Mouse (Mus musculus) forebrain, embryonic 14.5 days (tissue): ENCODE measurements around the gene Cnbp. TPM values are rescaled to one million over a fixed set of nuclear protein-coding genes. Genes with fewer than 3 reads are reported as not detected.
A peak's percentile ranks its signal among the peaks of the same experiment; 100 is the strongest.

Experiments
- ATAC-seq: fragments of 200-750 bp; cut with Nextera tagmentation; 2 replicates; pipeline ENCODE4 v1.8.0; 2017; ENCODE audit warnings: mild to moderate bottlenecking, moderate library complexity
- DNase-seq: peaks from one replicate; pipeline ENCODE4 v3.0.0-alpha.2; 2015; ENCODE audit warnings: low spot score
- H3K27ac ChIP-seq: fragments of 300-500 bp; sonication (generic); 2 replicates; pipeline ENCODE4 v1.5.1; 2014; ENCODE audit warnings: low read depth, mild to moderate bottlenecking, control low read depth, low read length, moderate library complexity
- H3K27me3 ChIP-seq: fragments of 300-500 bp; sonication (generic); replicated peaks from 2 replicates; pipeline ENCODE4 v1.6.1; 2014; ENCODE audit warnings: low read length, control low read depth, mixed read lengths; ENCODE audit not compliant: control insufficient read depth, insufficient read depth
- H3K36me3 ChIP-seq: fragments of 300-500 bp; sonication (generic); 2 replicates; pipeline ENCODE4 v1.6.1; 2014; ENCODE audit warnings: low read length, control low read depth; ENCODE audit not compliant: control insufficient read depth, insufficient read depth
- H3K4me1 ChIP-seq: fragments of 300-500 bp; sonication (generic); 2 replicates; pipeline ENCODE4 v1.6.1; 2014; ENCODE audit warnings: antibody characterized with exemption, low read length, control low read depth; ENCODE audit not compliant: control insufficient read depth, insufficient read depth
- H3K4me2 ChIP-seq: fragments of 300-500 bp; sonication (generic); 2 replicates; pipeline ENCODE4 v1.6.1; 2014; ENCODE audit warnings: mild to moderate bottlenecking, control low read depth, low read length
- H3K4me3 ChIP-seq: fragments of 300-500 bp; sonication (generic); 2 replicates; pipeline ENCODE4 v1.5.1; 2014; ENCODE audit warnings: low read depth, low read length, control low read depth
- H3K9ac ChIP-seq: fragments of 300-500 bp; sonication (generic); 2 replicates; pipeline ENCODE4 v1.6.1; 2014; ENCODE audit warnings: mild to moderate bottlenecking, low read length, control low read depth, moderate library complexity
- H3K9me3 ChIP-seq: fragments of 300-500 bp; sonication (generic); replicated peaks from 2 replicates; pipeline ENCODE4 v1.6.1; 2016; ENCODE audit warnings: low read length, control low read depth, mixed read lengths; ENCODE audit not compliant: control insufficient read depth
- WGBS: fragments of 180-500 bp; shearing (Covaris S2); extraction: QIAGEN DNeasy Blood & Tissue Kit; methylation state at CpG from one replicate; pipeline ENCODE4 v1.1.7; 2014; 5-methylcytosine and 5-hydroxymethylcytosine counted together
- polyA plus RNA-seq: library from polyadenylated mRNA; unstranded; fragments of >200 nt; fragmentation: Nextera tagmentation; extraction: Ambion mirVana; gene quantifications from 2 replicates; pipeline ENCODE4 v1.2.1, GENCODE M21; 2014

Cnbp gene
- polyA plus RNA-seq, 1 experiment from 2014 or later: 808 TPM

DNA sequence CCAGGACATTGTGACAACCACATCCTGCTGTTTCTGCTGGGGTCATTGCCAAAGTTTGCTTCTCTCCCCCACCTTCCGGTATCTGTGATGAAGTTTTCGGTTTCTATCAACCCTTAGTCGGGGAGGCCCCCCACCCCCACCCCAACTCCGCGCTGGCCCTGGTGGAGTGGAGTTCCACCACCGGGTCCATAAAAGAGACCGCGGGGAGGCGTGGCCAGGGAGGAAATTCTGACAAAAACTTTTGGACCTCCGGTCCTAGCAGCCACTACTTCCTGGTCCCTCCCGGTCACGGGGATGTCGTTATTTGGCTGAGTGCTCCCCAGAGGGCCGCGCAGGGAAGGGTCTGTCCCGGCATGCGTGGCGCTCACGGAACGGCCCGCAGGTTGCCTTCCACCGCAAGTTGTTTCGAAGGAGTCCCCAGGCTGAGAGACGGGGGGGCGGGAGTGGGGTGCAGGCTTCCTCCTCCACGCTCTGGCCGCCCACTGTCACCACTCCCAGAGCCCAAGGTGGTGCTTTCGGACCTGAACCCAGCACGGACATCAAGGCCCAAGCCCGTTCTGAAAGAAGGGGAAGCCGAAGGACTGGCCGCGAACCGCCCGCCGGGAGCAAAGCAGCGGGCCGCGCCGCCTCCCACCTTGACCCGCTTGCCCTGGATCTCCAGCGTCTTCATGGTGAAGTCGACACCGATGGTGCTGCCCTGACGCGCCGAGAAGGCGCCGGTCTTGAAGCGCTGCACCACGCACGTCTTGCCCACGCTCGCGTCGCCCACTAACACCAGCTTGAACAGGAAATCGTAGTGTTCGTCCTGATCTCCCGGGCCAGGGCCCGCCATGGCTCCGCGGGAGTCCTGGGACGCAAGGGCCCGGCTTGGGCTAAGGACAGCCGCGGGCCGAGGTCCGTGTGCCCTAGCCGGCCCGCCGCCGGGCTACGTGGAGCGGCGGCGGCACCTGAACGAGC is 39.9 kb downstream of the Cnbp start:
- Histone ChIP-seq H3K9ac (peak overlapping the region; percentile 76), H3K9me3 (no peaks in the 10 kb centered on the region), H3K4me3 (peak overlapping the region; percentile 68), H3K27ac (peak overlapping the region; percentile 44; the same call in 1 of the 2 replicates), H3K4me1 (peaks cover 5% of the 10 kb centered on the region), H3K27me3 (no peaks in the 10 kb centered on the region), H3K4me2 (peak overlapping the region; percentile 95), H3K36me3 (peaks cover 27% of the 10 kb centered on the region; the same call in 1 of the 2 replicates)
- peak; percentile 51 for DNase-seq
- under 1% methylated on average over 71 of the region's 77 CpGs for WGBS
- peak; percentile 61 for ATAC-seq

DNA sequence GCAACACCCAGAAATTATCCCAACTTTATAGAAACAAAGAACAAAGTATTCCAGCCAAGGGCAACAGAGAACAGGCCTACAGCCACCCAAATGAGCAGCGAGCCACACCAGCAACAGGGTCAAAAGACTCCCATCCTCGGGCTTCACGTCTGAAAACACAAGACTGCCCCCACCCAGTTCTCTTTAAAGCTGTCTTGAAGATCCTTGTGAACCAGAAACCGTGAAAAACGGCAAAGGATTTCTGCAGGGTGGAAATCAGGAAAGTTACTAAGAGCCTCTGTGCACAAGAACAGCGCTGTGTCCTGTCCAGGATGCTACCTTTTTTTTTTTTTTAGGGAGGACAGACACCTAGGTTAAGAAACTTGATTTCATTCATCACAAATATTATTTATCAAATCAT is 40.6 kb downstream of the Cnbp start:
- 45% methylated on average over 6 of the region's 6 CpGs for WGBS
- DNase-seq: no peak
- H3K4me2 ChIP-seq: peak overlapping the region; percentile 95
- no peaks in the 10 kb centered on the region for H3K9me3 ChIP-seq
- no peak overlapping the region for H3K9ac ChIP-seq
- ATAC-seq: no peak
- peaks cover 23% of the 10 kb centered on the region; the same call in 1 of the 2 replicates for H3K36me3 ChIP-seq
- no peaks in the 10 kb centered on the region for H3K27me3 ChIP-seq
- H3K4me3 ChIP-seq: peak overlapping the region; percentile 68
- H3K4me1 ChIP-seq: peaks cover 5% of the 10 kb centered on the region
- no peak overlapping the region for H3K27ac ChIP-seq

DNA sequence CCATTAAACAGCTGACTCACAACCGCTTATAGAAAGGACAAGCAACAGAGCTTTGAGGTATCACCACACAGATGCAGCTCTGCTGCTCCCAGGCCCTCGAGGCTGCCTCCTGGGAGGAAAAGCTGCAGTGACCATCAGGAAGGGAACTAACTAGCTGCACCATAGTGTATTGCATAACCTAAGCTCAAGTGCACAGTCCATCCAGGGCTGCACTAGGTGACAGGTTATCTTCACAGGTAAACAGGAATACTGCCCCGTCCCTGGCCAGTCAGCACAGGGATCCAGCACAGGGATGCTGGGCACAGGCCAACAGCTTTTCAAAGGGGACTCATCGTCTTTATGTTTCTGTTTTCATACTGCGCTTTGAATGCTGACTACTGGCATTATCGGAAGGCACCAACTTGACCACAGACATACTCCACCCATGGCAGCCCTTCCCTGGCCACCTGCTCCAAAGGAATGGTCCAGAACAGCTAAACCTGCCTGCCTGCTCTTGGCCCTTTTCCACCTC is 41.2 kb downstream of the Cnbp start:
- 89% methylated on average over 6 of the region's 6 CpGs for WGBS
- Histone ChIP-seq H3K27ac (no peak overlapping the region), H3K9me3 (no peaks in the 10 kb centered on the region), H3K4me3 (no peak overlapping the region), H3K4me1 (peaks cover 5% of the 10 kb centered on the region), H3K4me2 (no peak overlapping the region), H3K27me3 (no peaks in the 10 kb centered on the region), H3K36me3 (peaks cover 17% of the 10 kb centered on the region; the same call in 1 of the 2 replicates), H3K9ac (no peak overlapping the region)
- no peak for DNase-seq
- ATAC-seq: no peak

DNA sequence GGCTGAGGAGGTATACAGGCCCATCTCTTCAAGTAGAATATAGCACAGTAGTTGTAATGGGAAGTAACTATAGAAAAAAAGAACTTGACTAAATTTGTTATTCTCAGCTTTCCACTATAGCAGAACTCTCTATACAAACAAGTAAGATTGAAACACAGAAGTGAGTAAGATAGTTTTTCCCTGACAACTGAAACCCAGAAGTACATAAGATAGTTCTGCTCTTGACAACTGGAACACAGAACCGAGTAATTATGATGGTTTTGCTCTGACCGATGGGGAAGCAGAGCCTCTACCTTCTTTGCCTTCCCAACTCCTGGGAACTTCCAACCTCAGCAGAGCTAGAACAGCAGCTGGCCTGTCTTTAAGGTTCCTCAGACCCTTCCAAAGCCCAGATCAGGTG is 41.8 kb downstream of the Cnbp start:
- Histone ChIP-seq H3K27me3 (no peaks in the 10 kb centered on the region), H3K4me1 (peaks cover 5% of the 10 kb centered on the region), H3K4me3 (no peak overlapping the region), H3K9me3 (no peaks in the 10 kb centered on the region), H3K36me3 (peaks cover 13% of the 10 kb centered on the region; the same call in 1 of the 2 replicates), H3K9ac (no peak overlapping the region), H3K4me2 (no peak overlapping the region), H3K27ac (no peak overlapping the region)
- DNase-seq: no peak
- WGBS: 90% methylated on average over 2 of the region's 2 CpGs
- ATAC-seq: no peak

DNA sequence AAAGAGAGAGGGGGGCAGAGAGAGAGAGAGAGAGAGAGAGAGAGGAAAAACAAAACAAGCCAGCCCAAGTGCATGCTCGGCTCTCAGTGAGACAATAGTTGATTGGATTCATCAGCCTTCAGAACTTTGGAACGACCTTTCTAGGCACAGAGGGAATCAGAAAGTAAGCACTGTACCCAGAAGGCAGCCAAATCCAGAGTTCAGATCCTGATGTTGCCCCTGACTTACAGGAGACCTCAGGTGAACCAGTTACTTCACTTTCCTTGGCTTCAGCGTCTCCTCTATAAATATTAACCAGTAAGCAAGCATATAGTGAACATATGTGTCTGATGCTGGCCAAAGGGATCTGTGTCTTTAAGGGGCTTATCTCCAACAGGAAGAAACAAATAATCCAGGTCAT is 42.4 kb downstream of the Cnbp start:
- ATAC-seq (no peak), DNase-seq (no peak)
- no peaks in the 10 kb centered on the region for H3K27me3 ChIP-seq
- H3K27ac ChIP-seq: no peak overlapping the region
- H3K4me1 ChIP-seq: peaks cover 5% of the 10 kb centered on the region
- H3K4me3 ChIP-seq: no peak overlapping the region
- 71% methylated on average over 3 of the region's 3 CpGs for WGBS
- H3K36me3 ChIP-seq: peaks cover 8% of the 10 kb centered on the region; the same call in 1 of the 2 replicates
- no peak overlapping the region for H3K4me2 ChIP-seq
- no peaks in the 10 kb centered on the region for H3K9me3 ChIP-seq
- no peak overlapping the region for H3K9ac ChIP-seq

DNA sequence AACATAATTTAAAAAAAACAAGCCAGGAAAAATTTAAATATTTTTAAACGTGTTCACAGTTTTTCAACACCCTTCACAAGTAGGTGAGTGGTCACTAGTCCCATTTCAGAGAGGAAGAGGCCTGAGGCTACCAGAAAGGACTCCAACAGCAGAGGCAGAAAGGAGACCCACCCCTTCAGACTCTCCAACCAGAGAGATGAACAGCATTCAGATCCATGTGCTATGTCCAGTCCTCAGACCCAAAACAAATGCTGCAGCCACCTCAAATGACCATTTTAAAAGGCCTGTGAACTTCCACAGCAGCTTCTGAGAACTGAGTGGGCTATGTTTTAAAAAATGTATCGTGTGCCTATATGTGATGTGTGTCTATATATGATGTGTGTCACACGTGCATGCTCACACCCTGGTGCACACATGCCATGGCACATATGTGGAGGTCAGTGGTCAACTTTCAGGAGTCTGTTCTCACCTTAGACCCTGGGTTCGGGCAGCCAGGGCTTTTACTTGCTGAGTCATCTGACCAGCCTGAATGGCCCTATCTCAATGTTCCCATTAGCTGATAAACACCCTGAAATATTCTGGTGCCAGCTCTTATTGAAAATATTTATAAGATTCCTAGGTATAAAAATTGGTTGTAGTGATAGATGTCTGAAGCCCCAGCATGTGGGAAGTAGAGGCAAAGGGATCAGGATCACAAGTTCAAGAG is 43.0 kb downstream of the Cnbp start:
- H3K36me3 ChIP-seq: 0 out of 2 replicates have a peak, but pooled peaks cover 2% of the 10 kb centered on the region
- peaks cover 5% of the 10 kb centered on the region for H3K4me1 ChIP-seq
- H3K27me3 ChIP-seq: no peaks in the 10 kb centered on the region
- H3K27ac ChIP-seq: no peak overlapping the region
- no peak for ATAC-seq
- no peak overlapping the region for H3K4me3 ChIP-seq
- H3K4me2 ChIP-seq: no peak overlapping the region
- DNase-seq: no peak
- no peaks in the 10 kb centered on the region for H3K9me3 ChIP-seq
- no peak overlapping the region for H3K9ac ChIP-seq
- WGBS: 87% methylated on average over 4 of the region's 4 CpGs

DNA sequence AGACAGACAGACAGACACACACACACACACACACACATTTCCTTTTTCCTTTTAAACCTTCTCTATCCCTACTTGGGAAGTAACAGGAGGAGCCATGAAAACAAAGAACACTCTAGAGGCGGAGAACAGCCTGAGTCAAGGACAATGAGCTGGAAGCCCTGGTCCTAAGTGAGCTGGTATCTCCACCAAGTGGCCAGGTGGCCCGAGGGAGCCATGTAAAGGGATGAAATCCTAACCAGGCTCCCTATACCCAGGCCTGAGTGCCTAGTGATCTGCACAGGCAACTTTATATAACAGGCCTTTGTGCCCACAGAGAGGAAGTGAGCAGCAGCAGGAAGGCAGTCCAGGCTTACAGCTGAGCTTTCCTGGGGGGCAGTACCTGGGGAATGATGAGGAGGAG is 44.0 kb downstream of the Cnbp start:
- DNase-seq (no peak), ATAC-seq (no peak)
- Histone ChIP-seq H3K9me3 (no peaks in the 10 kb centered on the region), H3K4me2 (no peak overlapping the region), H3K27me3 (no peaks in the 10 kb centered on the region), H3K9ac (no peak overlapping the region), H3K4me3 (no peak overlapping the region), H3K4me1 (peaks cover 5% of the 10 kb centered on the region), H3K36me3 (0 out of 2 replicates have a peak, but pooled peaks cover 2% of the 10 kb centered on the region), H3K27ac (no peak overlapping the region)
- WGBS: 47% methylated on average over 2 of the region's 2 CpGs

DNA sequence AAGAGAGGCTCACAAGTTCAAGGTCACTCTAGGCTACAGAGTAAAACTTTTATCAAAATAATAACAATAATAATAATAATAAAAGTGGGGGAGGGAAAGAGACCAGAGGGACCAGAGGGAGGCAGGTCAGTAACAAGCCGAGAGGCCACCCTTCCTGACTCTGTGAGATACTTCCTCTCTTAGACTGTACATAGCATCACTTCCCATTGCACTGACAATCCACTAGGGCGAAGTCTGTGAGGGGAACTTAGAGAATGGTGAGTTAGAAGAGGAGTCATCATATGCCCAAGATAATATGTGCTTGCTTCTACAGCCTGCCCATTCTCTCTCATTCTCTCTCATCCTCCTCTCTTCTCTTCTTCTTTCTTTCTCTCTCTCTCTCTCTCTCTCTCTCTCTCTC is 44.9 kb downstream of the Cnbp start:
- ATAC-seq: no peak
- WGBS: 80% methylated on average over 2 of the region's 2 CpGs
- 0 out of 2 replicates have a peak, but pooled peaks cover 2% of the 10 kb centered on the region for H3K36me3 ChIP-seq
- H3K27ac ChIP-seq: no peak overlapping the region
- DNase-seq: no peak
- H3K4me2 ChIP-seq: no peak overlapping the region
- no peak overlapping the region for H3K9ac ChIP-seq
- no peak overlapping the region for H3K4me3 ChIP-seq
- H3K4me1 ChIP-seq: peaks cover 5% of the 10 kb centered on the region
- H3K9me3 ChIP-seq: no peaks in the 10 kb centered on the region
- H3K27me3 ChIP-seq: no peaks in the 10 kb centered on the region
